Mouse (Mus musculus) thymus, postnatal 10 days (tissue): ENCODE results near the gene Hoga1.

Experiments used
- DNase-seq, 2 experiments: peaks; one replicate each; pipeline ENCODE4 v3.0.0; 2021; ENCODE audit warnings: low spot score in 2 of 2

Gene Hoga1

DNA sequence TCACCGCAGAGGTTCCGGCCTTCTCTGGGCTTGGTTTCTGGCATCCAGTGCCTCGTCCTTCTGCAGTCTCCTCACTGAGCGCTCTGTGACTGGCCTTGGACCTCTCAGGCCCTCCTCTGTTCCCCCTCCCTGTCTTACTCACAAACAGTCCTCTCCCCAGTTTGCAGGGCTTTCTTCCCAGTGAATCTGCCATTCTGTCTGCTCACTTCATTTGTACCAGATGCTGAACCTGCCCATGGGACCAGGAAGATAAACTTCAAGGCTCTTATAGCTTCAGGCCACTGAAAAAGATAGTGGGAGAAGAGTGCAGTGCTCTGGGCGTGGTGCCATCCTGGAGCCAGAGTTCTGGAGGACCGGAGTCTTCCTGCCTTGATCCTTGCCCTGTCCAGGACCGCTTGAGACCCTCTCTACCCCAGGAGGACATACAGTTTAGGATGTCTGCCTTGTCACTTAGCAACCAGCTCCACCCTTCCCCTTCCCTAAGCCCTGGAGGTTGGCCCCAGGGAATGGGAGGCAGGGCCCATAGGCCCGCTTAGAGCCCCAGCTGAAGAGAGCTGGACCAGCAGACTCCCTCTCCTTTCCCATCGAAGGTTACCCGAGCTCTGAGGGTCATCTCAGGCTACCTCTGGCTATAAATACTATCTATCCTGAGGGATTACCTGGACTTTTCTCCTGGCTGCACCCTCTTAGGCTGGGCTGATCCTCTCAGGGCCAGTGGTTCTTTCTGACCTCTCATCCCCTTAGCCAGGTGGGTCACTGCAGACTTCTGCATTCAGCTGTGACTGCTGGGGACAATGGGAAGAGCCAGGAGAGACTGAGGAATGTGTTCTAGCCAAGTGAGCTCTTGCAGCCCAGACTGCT lies 23.5 kb upstream of the Hoga1 start:
- no peak for DNase-seq

DNA sequence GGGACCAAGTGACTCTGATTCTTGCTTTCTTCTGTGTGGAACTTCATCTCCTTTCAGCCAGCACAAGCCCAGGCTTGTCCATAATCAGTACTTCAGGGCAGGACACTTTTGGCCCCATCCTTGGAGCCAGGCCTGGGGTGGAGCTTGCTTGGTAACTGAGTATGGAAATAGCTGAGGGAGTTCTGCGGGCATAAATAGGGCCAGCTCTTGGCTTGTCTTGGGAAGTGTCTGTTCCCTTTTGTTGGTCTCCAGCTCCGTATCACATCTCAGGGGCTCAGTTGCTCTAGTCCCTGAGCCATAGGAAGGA lies 22.9 kb upstream of the Hoga1 start:
- no peak for DNase-seq

DNA sequence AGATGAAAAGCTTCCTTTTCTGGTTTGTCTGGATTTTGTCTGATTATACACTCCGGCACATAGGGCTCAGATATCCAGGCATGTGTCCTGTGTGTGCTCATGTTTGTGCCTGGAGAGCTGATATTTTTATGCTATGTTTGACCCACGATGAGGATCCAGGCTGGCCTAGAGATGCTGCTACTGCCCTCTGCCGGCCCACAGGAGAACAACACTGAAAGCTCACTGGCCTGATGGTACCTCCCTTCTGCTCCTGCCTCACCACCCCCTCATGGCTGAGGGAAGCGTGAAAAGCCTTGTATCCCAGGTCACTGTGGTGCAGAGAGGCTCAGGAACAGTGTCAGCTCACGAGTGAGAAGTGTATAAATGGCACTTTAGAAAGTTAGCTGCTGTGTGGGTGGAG lies 19.3 kb upstream of the Hoga1 start:
- DNase-seq: peak; percentile 53 to 74

DNA sequence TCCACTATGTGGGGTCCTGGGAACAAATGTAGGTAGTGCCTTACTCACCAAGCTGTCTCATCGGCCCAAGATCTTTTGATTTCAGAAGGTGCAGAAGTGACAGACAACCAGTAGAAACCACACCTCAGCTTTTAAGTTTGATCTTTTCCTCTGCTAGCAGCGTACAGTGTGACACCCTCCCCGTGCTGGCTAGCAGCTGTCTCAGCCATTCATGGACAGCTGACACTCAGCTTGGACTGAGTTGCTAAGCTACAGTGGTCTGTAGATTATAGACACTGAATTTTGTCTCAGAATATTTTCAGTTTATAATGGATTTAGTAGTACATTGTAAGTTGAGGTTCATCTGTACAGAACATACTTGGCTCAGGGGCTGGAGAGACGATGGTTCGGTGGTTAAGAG lies 14.3 kb upstream of the Hoga1 start:
- no peak for DNase-seq

DNA sequence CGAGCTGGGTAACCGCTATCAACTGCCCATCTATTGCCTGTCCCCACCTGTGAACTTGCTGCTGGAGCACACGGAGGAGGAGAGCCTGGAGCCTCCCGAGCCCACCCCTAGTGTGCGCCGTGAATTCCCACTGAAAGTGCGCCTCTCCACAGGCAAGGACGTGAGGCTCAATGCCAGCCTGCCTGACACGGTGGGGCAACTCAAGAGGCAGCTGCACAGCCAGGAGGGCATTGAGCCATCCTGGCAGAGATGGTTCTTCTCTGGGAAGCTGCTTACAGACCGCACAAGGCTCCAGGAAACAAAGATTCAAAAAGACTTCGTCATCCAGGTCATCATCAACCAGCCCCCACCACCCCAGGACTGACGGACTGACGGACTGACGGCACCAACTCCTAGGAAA lies 11.8 kb upstream of the Hoga1 start:
- DNase-seq: no peak

DNA sequence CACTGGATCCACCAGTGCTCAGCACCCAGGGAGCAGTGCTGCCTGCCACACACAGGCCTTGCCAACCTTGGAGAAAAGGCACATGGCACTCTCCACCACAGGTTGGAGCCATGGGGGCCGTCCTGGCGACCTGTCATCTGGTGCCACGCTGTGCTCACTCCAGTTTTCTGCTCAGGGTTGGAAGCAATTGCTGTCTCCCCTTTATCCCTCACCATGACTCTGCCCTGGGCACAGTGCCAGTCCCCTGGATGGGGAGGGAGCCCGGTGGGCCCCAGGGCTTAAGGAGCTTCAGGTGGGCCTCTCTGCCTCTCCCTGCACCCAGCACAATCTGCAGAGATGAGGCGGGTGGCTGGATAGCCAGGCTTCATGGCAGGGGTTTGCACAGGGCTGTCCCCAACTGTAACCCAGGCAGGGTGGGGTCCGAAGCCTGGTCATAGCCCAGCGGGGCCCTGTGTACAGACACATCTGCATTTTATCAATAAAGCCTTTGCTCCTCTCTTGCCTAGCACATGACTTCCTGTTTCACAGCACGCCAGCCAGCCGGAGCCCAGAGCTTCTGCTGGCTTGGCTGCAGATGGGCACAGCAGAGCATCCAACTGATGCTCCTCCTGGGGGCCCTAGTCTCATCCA lies 11.1 kb upstream of the Hoga1 start:
- no peak for DNase-seq

DNA sequence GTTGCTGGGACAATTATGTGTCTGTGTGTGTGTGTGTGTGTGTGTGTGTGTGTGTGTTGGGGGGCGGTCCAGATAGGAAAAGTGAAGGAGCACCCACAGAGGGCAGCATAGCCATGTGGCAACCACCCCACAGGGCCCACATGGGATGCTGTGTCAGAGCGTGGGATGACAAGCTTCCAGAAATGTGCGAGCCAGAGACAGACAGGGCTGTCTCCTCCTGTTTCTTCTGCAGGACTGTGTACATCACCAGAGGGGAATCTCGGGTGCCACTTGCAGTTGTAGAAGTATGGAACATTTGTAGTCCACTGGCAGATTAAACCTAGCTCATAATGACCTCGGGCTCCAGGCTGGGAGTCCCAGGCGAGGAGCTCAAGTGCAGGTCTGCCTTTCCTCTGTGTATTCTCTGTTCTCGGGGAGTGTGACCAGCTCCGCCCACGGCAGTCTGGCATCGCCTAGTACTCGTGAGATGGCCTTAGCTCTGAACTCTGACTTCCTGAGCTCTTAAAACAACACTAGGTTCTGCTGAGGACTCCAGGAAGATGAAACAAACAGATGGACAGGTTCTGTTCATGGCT lies 10.4 kb upstream of the Hoga1 start:
- no peak for DNase-seq

DNA sequence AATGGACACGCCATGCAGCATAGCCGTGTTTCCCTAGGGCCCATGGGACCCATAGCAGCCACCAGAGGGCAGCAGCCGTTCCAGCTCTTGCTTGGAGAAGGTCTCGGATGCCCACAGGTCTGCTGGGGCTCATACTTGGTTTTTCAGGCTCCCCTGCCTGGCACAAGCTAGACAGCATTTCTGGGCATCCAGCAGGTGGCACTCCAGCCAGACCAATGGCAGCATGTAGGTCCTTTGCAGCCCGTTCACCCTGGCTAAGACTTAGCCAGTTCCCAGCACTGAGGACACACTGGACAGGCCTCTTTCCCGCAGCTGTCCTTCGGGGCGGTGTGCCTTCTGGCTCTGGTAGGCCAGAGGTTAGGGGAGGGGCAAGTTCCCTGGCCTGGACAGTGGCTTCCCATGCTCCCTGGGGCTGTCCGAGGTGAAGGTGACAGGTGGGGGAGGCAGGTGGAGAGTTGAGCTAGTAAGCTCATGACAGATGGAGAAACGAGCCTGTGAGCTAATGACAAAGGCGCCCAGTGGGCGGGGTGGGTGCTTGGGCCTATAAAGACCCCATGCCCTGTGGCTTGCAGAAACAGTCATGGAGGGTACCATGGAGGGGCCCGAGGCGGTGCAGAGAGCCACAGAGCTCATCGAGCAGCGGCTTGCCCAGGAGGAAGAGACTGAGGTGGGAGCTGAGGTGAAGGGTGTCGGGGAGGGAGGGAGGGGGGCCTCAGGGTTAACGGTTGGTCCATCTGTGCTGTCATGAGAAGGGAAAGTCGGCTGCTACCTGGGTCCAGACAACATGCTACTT lies 9.8 kb upstream of the Hoga1 start, which contains the start of gene Ankrd2:
Ankrd2 (plus strand) TSS at position 545 of the 793 bp plus-strand sequence.
- DNase-seq: peak; percentile 70 to 79

DNA sequence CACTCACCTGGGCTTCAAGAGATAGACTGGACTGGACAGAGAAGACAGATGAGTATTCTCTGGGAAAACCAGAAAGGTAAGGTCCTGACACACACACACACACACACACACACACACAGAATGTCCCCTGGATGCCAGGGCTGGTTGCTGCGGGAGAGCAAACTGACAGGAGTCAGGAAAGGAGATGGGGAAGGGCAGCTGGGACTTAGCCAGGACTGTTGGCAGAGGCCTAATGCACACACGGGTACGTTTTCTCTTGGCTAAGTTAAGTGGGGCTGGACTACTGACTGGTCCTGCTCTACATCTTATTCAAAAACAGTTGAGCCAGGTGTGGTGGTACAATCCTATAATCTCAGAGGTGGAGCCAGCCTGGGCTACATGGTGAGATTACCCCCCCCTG lies 9.1 kb upstream of the Hoga1 start:
- DNase-seq: no peak

DNA sequence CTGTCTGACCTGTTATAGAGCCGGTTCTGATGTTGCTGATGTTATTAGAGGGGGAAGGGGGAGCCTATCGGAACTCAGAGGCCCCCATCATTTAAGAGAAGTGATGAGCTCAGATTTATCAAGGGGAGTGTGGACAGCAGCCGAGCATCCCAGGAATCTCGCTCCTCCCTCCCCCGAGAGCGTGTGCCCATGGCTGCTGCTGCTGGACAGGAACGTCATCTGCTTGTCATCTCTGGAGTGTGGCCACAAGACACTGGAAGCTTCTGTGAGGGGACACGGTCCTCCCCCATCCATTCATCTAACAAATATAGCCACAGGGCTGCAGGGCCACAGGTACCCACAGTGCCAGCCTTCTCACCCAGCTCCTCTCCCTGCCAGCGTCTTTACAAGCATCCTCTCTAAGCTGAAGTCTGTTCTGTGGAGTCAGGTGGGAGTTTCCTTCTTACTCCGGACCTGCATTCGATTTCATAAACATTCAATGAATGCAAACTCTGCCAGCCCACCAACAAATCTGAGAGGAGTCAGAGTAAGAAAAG lies 8.2 kb upstream of the Hoga1 start:
- no peak for DNase-seq

DNA sequence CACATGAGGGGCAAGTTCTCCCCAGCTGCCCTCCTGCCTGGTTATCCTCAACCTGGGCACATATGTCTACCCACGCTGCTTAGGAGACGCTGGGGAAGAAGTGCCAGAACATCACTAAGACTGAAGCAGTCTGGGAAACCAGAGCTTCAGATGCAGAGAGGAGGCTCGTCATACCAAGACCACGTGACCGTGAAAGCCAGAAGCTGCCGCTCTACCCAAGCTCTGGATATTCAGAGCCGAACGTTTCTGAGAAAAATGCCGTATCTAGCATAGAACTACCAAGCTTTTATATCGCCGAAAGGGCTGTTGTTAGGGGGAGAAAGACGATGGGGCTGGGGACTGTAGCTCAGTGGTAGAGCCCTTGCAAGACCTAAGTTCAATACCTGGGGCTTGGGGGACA lies 7.1 kb upstream of the Hoga1 start:
- no peak for DNase-seq

DNA sequence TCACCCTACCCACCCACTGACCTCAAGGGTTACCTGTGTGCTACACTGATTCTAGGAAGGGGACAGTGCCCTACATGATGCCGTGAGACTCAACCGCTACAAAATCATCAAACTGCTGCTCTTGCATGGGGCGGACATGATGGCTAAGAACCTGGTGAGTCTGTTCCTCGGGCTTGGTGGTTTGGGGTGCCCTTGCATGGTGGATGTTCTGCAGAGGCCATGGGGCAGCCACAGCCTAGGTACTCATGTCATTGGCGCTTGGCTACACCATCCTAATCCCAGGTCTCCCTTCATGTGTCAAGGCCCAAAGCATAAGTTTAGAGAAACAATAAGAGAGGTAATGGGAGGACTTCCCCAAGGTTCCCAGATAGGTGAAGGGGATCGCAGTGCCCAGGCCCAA lies 1.4 kb upstream of the Hoga1 start:
- DNase-seq: no peak

DNA sequence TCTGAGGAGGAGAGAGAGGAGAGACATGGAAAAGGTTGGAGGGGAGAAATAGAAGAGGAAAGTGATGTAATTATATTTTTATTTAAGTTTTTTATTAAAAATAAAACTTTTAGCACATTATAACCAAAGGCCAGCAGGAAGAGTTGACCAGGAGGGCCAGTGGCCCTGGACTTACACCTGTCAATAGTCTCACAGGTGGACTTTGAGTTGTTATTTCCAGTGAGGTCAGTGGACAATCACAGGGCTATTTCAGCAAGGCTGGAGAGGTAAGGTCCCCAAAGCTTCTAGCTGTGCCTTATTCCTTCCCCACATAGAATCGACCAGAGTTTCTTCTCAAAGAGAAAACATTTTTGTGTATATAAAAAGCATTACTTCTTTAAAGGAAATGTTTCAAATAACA lies 4.8 kb downstream of the Hoga1 start:
- DNase-seq: no peak

DNA sequence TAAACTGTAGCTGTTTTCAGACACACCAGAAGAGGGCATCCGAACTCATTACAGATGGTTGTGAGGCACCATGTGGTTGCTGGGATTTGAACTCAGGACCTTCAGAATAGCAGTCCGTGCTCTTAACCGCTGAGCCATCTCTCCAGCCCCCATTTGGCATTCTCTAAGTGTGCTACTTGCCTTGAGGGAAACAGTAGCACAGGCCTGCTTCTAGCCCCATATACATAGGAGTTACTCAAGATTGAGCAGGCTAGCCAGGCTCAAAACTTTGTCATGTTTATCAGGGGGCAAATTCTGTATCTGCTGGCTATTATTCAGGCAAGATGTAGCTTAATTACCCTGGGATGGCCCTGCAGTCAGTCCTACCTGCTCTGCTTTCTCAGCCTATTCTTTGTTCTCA lies 5.9 kb downstream of the Hoga1 start:
- no peak for DNase-seq

DNA sequence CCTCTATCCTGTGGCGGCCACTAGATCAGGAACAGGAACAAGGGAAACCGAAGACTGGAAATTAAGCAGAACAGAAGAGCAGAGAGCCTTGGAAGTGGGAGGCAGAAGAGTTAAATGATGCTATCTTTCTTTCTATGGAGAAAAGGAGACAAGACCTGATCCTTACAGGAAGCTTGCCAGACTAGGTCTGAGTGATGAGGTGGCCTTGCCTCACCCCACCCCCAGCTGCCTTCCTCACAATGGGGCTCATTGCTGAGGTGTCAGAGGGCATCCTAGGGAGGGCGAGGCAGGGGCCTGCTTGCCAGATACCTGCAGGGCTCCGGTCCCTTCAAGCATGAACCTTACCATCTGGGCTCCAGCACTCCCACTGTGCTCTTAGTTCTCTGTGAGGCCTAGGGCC lies 6.5 kb downstream of the Hoga1 start, which contains the start of gene 4933411K16Rik:
4933411K16Rik (plus strand) TSS at position 301 of the 400 bp plus-strand sequence.
- DNase-seq: no peak

DNA sequence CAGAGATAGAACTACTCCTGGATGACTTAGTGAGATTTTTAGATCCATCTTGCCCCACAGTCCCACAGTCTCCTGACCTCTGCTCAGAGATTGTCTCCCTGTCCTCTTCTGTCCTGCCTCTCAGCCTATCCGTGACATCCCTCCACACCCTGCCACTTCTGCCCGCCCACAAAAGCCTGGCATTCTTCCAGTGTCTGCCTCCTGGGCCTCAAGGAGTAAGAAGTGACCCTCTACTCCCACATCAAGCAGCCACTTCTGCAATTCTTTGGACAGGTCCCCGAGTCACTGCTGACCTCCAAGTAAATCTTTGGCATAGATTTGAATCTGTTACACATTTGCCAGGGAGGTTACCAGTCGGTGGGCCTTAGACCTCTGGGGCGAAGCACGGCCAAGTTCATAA lies 8.8 kb downstream of the Hoga1 start:
- no peak for DNase-seq

DNA sequence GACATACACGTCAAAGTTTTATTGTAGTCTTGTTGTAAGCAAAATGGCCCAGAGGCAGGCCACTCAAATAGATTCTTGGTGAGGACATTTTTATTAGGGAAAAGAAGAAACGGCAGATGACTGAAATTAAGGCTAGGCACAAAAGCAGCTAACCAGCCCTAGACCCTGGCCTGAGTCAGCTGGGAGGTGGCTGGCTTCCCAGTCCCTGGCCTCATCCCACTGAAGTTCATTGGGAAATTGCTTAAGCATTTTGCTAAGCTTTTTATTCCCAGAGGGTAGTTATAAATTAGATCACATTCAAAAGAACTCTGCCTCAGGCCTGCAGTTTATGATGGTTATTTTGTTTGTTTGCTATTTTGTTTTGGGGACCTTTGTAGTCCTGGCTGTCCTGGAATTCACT lies 10.5 kb downstream of the Hoga1 start:
- DNase-seq: no peak

DNA sequence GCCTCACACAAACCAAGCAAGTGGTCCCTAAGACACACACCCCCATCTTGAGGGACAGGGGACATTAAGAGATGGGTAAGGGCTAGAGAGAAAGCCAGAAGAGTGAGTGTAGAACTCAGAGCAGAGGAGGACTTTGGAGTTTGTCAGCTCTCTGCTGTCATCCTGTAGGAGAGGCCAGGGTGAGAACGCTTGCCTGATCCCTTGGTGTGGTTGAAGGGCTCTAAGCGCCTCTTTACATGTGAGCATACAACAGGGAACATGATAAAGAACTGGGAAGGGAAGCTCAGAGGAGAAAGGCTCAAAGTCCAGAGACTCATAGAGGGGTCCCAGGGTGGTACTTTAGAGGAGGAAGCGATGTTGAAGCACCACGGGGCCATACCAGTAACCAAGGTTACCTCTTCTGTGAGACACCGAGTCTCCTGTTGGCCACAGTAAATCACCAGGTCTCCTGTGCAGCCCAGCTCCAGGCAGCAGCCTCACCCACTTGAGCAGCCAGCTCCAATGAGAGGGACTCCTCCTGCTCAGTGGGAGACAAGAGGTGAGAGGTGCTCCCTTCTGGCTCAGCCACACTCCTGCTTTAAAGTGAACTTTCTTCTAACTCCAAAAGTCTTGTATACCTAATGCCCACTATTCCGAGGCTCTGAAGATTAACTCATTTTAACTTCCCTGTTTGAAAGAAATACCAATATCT lies 11.5 kb downstream of the Hoga1 start:
- DNase-seq: no peak

DNA sequence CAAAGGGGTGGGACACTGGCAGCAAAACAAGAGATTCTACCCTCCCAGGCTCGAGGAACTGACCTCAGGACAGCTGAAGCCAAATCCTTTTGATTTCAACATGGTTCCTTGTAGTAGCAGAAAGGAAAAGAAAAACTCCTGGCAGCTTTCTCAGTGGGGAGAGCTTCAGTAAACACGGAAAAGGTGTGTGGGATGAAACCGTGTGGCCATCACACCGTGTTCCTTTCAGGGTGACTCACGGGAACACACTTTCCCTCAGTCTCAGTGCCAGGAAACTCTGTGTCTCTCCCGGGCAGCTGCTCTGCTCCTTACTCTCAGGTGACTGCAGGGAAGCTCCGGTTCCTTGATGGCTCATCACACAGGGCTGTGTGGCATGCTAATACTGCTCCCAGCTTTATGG lies 13.0 kb downstream of the Hoga1 start:
- no peak for DNase-seq

DNA sequence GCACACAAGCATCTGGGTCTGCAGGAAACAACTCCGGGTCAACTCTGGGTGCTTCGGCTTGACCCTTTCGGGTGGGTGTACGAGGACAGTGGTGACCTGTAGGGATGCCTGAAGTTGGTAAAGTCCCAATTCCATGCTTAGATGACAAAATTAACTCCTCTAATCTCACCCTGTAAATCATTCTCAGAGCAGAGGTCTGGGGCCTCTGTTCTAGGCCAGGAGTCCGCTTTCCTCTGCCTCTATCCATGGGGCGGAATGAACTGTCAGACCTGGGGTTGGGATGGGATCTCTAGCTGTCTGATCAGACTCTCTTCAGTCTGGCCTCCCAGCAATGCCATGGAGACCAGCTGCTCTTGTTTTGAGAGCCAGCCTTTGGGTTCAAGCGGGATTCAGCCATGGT lies 16.0 kb downstream of the Hoga1 start:
- no peak for DNase-seq

DNA sequence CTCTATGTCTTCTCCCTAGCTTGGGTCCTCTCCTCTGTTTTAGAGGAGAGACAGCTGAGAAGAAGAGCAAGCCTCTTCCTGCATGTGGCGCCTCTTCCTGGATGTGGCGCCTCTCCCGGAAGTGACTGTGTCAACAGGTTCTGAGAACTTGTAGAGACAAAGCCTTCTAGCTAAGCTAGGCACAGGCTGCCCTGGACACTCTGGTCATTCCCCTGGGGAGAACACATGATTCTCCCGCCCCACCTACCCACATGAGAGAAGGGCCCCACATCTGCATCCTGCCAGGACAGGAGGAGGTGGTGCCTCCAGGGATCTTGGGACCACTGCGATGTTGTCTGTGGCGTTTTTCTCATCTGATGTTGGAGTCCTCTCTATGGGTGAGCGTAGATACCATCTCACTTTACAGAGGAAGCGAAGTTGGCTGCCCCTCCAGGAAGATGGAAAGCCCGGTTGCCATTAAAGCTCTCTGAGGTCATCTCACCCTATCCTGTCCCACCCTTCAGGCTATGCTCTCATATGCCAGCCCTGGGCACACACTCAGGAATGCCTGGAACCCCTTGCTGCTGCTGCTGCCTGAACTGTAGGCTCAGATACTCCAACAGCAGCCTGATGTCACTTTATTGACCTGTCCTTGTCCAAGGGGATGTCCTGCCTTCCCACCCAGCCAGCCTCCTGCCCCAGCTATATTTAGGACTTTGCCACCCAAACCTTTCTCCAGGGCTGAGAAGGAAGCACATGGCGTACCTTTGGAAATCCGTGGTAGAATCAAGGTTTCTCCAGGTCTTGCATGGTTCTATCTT lies 23.2 kb downstream of the Hoga1 start:
- DNase-seq: no peak
